Comparison of ENCODE assay signal across 9 mouse cellular contexts in the genomic region with DNA sequence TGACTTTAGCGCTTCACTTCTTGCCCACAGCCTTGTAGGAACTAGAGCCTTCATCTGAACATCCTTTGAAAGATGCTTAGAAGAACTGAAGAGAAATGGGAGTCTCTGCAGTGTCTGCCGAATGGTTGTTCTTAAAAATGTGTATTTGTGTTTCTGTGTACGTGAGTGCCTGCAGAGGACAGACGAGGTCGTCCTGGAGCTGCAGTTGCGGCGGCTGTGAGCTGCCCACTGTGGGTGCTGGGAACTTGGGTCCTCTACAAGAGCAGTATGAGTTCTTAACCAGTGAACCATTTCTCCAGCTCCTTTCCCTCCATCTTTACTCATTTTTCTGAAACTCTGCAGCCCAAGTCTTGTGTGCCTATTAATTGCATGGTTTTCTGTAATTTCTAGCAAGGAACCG. TPM values are rescaled to one million over a fixed set of nuclear protein-coding genes. Genes with fewer than 3 reads are reported as not detected.
DNase-seq lines count a peak whose midpoint lies in the region; ATAC-seq and TF ChIP-seq lines count a peak whose summit lies in the region.
"Had no signal": no experiment of that assay in that cellular context is flagged by ENCODE, and none has a peak within 500 bp of the region (broad histone marks: within the 10 kb centered on the region; RNA-seq: fewer than 3 reads in every experiment).

No protein-coding gene starts in this region.

- peak overlapping the region; percentile 73 for H3K27ac ChIP-seq in kidney, embryonic 15.5 days
- no peak overlapping the region for H3K27ac ChIP-seq in bone marrow macrophage, adult 2 months (ENCODE audit: insufficient read depth, low read depth, low read length)
- H3K27ac ChIP-seq in liver, embryonic 14.5 days, result peak overlapping the region; percentile 4
- H3K27ac ChIP-seq in stomach, embryonic 16.5 days (ENCODE audit: low read length), result peak overlapping the region; percentile 66; the same call in 1 of the 2 replicates

- no peaks in the 10 kb centered on the region for H3K36me3 ChIP-seq in kidney, embryonic 15.5 days
- no peaks in the 10 kb centered on the region; the same call in none of the 2 replicates for H3K36me3 ChIP-seq in liver, embryonic 14.5 days (replicated peaks; ENCODE audit: control insufficient read depth, insufficient read depth, low read depth)
- no peaks in the 10 kb centered on the region for H3K36me3 ChIP-seq in stomach, embryonic 16.5 days (ENCODE audit: control insufficient read depth, insufficient read depth, low read length)

- H3K4me2 ChIP-seq in kidney, embryonic 15.5 days, result peak overlapping the region; percentile 86
- peak overlapping the region; percentile 96 for H3K4me2 ChIP-seq in liver, embryonic 14.5 days (ENCODE audit: low read depth)
- peak overlapping the region; percentile 97 for H3K4me2 ChIP-seq in stomach, embryonic 16.5 days (ENCODE audit: low read depth, low read length)

- H3K9ac ChIP-seq in kidney, embryonic 15.5 days, result peak overlapping the region; percentile 85
- H3K9ac ChIP-seq in liver, embryonic 14.5 days (replicated peaks), result peak overlapping the region; percentile 62
- H3K9ac ChIP-seq in stomach, embryonic 16.5 days (ENCODE audit: low read length), result peak overlapping the region; percentile 83

- peaks cover 16% of the 10 kb centered on the region for H3K4me1 ChIP-seq in kidney, embryonic 15.5 days
- peaks cover 7% of the 10 kb centered on the region for H3K4me1 ChIP-seq in bone marrow macrophage, adult 2 months (ENCODE audit: control insufficient read depth, insufficient read depth, low read length)
- peaks cover 16 to 26% of the 10 kb centered on the region in 2 experiments for H3K4me1 ChIP-seq in liver, embryonic 14.5 days (replicated peaks; ENCODE audit: control insufficient read depth in 2 of 2, insufficient read depth in 2 of 2, low read length in 1 of 2)
- H3K4me1 ChIP-seq in stomach, embryonic 16.5 days (ENCODE audit: control insufficient read depth, insufficient read depth, low read length), result peaks cover 15% of the 10 kb centered on the region

- peak overlapping the region; percentile 75 for H3K4me3 ChIP-seq in kidney, embryonic 15.5 days (replicated peaks)
- H3K4me3 ChIP-seq in bone marrow macrophage, adult 2 months (ENCODE audit: insufficient read depth, low read length), result peak overlapping the region; percentile 96
- H3K4me3 ChIP-seq in liver, embryonic 14.5 days (ENCODE audit: insufficient read depth in 1 of 2, low read depth in 2 of 2, low read length in 2 of 2), result peak overlapping the region; percentile 89 to 91
- H3K4me3 ChIP-seq in stomach, embryonic 16.5 days (replicated peaks; ENCODE audit: low read length), result peak overlapping the region; percentile 96

- TF ChIP-seq EP300 in liver, embryonic 14.5 days (IDR thresholded peaks at IDR 0.05; ENCODE audit: low read depth), result no peak

- no peak for TF ChIP-seq CTCF in bone marrow macrophage, adult 2 months (IDR thresholded peaks at IDR 0.05; ENCODE audit: low read depth, low read length)
- TF ChIP-seq CTCF in liver, embryonic 14.5 days (IDR thresholded peaks at IDR 0.05; ENCODE audit: low read depth), result peak; percentile 20; the same call in 1 of the 2 replicates

- no peak for TF ChIP-seq POLR2A in bone marrow macrophage, adult 2 months (IDR thresholded peaks at IDR 0.05; ENCODE audit: borderline replicate concordance, low read depth, low read length)

- DNase-seq in kidney, adult 8-10 months, result no peak
- peak in 2 of 3 experiments; percentile 5 to 19 for DNase-seq in liver, embryonic 14.5 days (ENCODE audit: low read depth in 3 of 3, low spot score in 3 of 3)
- no peak for DNase-seq in right cerebral cortex, adult 2 months (ENCODE audit: low spot score in 2 of 2)

- H3K27me3 ChIP-seq in kidney, embryonic 15.5 days, result no peaks in the 10 kb centered on the region
- H3K27me3 ChIP-seq in liver, embryonic 14.5 days (ENCODE audit: control insufficient read depth, insufficient read depth, low read length), result no peaks in the 10 kb centered on the region
- H3K27me3 ChIP-seq in stomach, embryonic 16.5 days (ENCODE audit: control insufficient read depth, insufficient read depth, low read length), result no peaks in the 10 kb centered on the region

- peak; percentile 19; the same call in 1 of the 2 replicates for ATAC-seq in kidney, embryonic 15.5 days (replicated peaks; ENCODE audit: low FRiP score)
- peak; percentile 13 for ATAC-seq in granulocyte monocyte progenitor cell, adult 5-6 weeks (replicated peaks; ENCODE audit: poor library complexity, severe bottlenecking)
- peak; percentile 8; the same call in 1 of the 2 replicates for ATAC-seq in liver, embryonic 14.5 days (ENCODE audit: insufficient read depth)
- ATAC-seq in stomach, embryonic 16.5 days (ENCODE audit: insufficient read depth, low FRiP score), result 0 out of 2 replicates have a peak, but pooled peaks have one; percentile 3
- ATAC-seq in monocyte, adult 5-6 weeks (replicated peaks; ENCODE audit: insufficient number of reproducible peaks, low FRiP score, low TSS enrichment, poor library complexity, severe bottlenecking), result no peak

- no peaks in the 10 kb centered on the region for H3K9me3 ChIP-seq in kidney, embryonic 15.5 days (replicated peaks)
- H3K9me3 ChIP-seq in liver, embryonic 14.5 days (ENCODE audit: control insufficient read depth, low read length), result no peaks in the 10 kb centered on the region
- H3K9me3 ChIP-seq in stomach, embryonic 16.5 days (replicated peaks; ENCODE audit: control insufficient read depth, low read length), result no peaks in the 10 kb centered on the region

- 34% methylated on average over 8 of the region's 8 CpGs for WGBS in kidney, embryonic 15.5 days
- WGBS in liver, embryonic 14.5 days (ENCODE audit: insufficient replicate concordance), result 35% methylated on average over 8 of the region's 8 CpGs
- 36% methylated on average over 8 of the region's 8 CpGs for WGBS in stomach, embryonic 16.5 days

RNA-seq across cellular contexts. Expression of a gene that starts 0.5 kb away (rescaled TPM):
- polyA plus RNA-seq in kidney, embryonic 15.5 days (2015; fragmentation: Nextera tagmentation; extraction: Ambion mirVana), result 48.1 and 54.6 TPM in 2 replicates
- polyA plus RNA-seq in bone marrow macrophage, adult 2 months (2012; ENCODE audit: insufficient read depth, insufficient read length, missing spikeins), result 14.8 and 16.3 TPM in 2 replicates
- total RNA-seq in granulocyte monocyte progenitor cell, adult 5-6 weeks (2014; fragmentation: Nextera tagmentation), result 24.6 and 41.7 TPM in 2 replicates
- 13.3 and 17.7 TPM in 2 replicates for total RNA-seq in granulocyte monocyte progenitor cell, adult 5-6 weeks (2017)
- polyA plus RNA-seq in liver, embryonic 14.5 days (2012; rRNA removed), result 17.9 and 28.8 TPM in 2 replicates
- 76.9 and 81.4 TPM in 2 replicates for polyA plus RNA-seq in liver, embryonic 14.5 days (2014; fragmentation: Nextera tagmentation; extraction: Ambion mirVana)
- 49.5 and 57.2 TPM in 2 replicates for polyA plus RNA-seq in stomach, embryonic 16.5 days (2015; fragmentation: Nextera tagmentation; extraction: Ambion mirVana)
- total RNA-seq in monocyte, adult 5-6 weeks (2017), result 8.2 to 14.5 TPM (median 12.2 TPM) in 3 replicates

RNA-seq across cellular contexts. Expression of a gene that starts 0.5 kb away (rescaled TPM):
- polyA plus RNA-seq in kidney, embryonic 15.5 days (2015; fragmentation: Nextera tagmentation; extraction: Ambion mirVana), result 14.0 and 14.7 TPM in 2 replicates
- polyA plus RNA-seq in bone marrow macrophage, adult 2 months (2012; ENCODE audit: insufficient read depth, insufficient read length, missing spikeins), result 1.9 and 4.6 TPM in 2 replicates
- 0.13 and 1.7 TPM in 2 replicates for total RNA-seq in granulocyte monocyte progenitor cell, adult 5-6 weeks (2014; fragmentation: Nextera tagmentation)
- total RNA-seq in granulocyte monocyte progenitor cell, adult 5-6 weeks (2017), result 0.13 and 0.88 TPM in 2 replicates
- polyA plus RNA-seq in liver, embryonic 14.5 days (2012; rRNA removed), result 7.2 and 17.3 TPM in 2 replicates
- 7.0 and 9.8 TPM in 2 replicates for polyA plus RNA-seq in liver, embryonic 14.5 days (2014; fragmentation: Nextera tagmentation; extraction: Ambion mirVana)
- 6.2 and 8.6 TPM in 2 replicates for polyA plus RNA-seq in stomach, embryonic 16.5 days (2015; fragmentation: Nextera tagmentation; extraction: Ambion mirVana)
- total RNA-seq in monocyte, adult 5-6 weeks (2017), result 0.39 TPM in 1 of 3 replicates, not detected in the others

RNA-seq across cellular contexts. Expression of a gene that starts 52.4 kb away (rescaled TPM):
- not detected in 2 replicates for polyA plus RNA-seq in kidney, embryonic 15.5 days (2015; fragmentation: Nextera tagmentation; extraction: Ambion mirVana)
- not detected in 2 replicates for polyA plus RNA-seq in bone marrow macrophage, adult 2 months (2012; ENCODE audit: insufficient read depth, insufficient read length, missing spikeins)
- total RNA-seq in granulocyte monocyte progenitor cell, adult 5-6 weeks (2014; fragmentation: Nextera tagmentation), result not detected in 2 replicates
- not detected in 2 replicates for total RNA-seq in granulocyte monocyte progenitor cell, adult 5-6 weeks (2017)
- polyA plus RNA-seq in liver, embryonic 14.5 days (2012; rRNA removed), result not detected in 2 replicates
- not detected in 2 replicates for polyA plus RNA-seq in liver, embryonic 14.5 days (2014; fragmentation: Nextera tagmentation; extraction: Ambion mirVana)
- not detected in 2 replicates for polyA plus RNA-seq in stomach, embryonic 16.5 days (2015; fragmentation: Nextera tagmentation; extraction: Ambion mirVana)
- 0.67 to 0.75 TPM in 2 of 3 replicates, not detected in the other for total RNA-seq in monocyte, adult 5-6 weeks (2017)
- polyA plus RNA-seq: brain, embryonic 14.5 days had no signal

RNA-seq across cellular contexts. Expression of a gene that starts 58.3 kb away (rescaled TPM):
- polyA plus RNA-seq in kidney, embryonic 15.5 days (2015; fragmentation: Nextera tagmentation; extraction: Ambion mirVana), result not detected in 2 replicates
- not detected in 2 replicates for polyA plus RNA-seq in bone marrow macrophage, adult 2 months (2012; ENCODE audit: insufficient read depth, insufficient read length, missing spikeins)
- total RNA-seq in granulocyte monocyte progenitor cell, adult 5-6 weeks (2014; fragmentation: Nextera tagmentation), result not detected in 2 replicates
- not detected in 2 replicates for total RNA-seq in granulocyte monocyte progenitor cell, adult 5-6 weeks (2017)
- polyA plus RNA-seq in liver, embryonic 14.5 days (2012; rRNA removed), result not detected in 2 replicates
- not detected in 2 replicates for polyA plus RNA-seq in liver, embryonic 14.5 days (2014; fragmentation: Nextera tagmentation; extraction: Ambion mirVana)
- polyA plus RNA-seq in stomach, embryonic 16.5 days (2015; fragmentation: Nextera tagmentation; extraction: Ambion mirVana), result not detected in 2 replicates
- not detected in 3 replicates for total RNA-seq in monocyte, adult 5-6 weeks (2017)
- polyA plus RNA-seq: brain, embryonic 14.5 days had no signal

Comparison
In these comparisons a context has a peak if more than half of its experiments do, and no peak if none do; other contexts are left out.
1. DNase-seq: peak in liver, embryonic 14.5 days (2 of 3); none in kidney, adult 8-10 months (0 of 2) and right cerebral cortex, adult 2 months (0 of 2).
2. Peak in every context shown above with its lines, with median percentiles within 50 percentile points of each other: H3K4me2 ChIP-seq, H3K4me3 ChIP-seq and H3K9ac ChIP-seq.